Mouse (Mus musculus) lung, postnatal 36 days (tissue): Measurements from ENCODE around the gene Arhgap31.
"Not testable (repeated sequence)": the region's sequence is repeated elsewhere in the genome, so short reads cannot be mapped to it uniquely, and the experiment has no call there.

Experiments used
- DNase-seq: peaks from one replicate; pipeline ENCODE4 v3.0.0; 2022; ENCODE audit warnings: mixed read lengths

The Arhgap31 gene

DNA sequence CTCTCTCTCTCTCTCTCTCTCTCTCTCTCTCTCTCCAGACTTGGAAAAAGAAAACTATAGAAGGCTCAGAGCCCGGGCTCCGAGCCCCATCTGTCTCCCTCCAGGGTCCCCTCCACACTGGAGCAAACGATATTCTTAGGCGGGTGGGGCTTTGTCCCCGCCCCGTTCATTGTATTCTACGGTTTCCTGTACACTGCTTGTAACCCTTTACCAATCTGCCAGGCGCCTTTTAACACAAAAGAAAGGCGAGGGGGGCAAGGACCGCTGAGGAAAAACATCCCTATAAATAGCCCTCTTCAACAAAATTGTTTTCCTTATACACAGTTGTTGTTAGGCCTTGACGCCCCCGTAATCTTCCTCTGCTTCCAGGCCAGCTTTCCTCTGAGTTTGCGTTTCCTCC lies 11.9 kb upstream of the Arhgap31 start:
- peak; percentile 76 for DNase-seq

DNA sequence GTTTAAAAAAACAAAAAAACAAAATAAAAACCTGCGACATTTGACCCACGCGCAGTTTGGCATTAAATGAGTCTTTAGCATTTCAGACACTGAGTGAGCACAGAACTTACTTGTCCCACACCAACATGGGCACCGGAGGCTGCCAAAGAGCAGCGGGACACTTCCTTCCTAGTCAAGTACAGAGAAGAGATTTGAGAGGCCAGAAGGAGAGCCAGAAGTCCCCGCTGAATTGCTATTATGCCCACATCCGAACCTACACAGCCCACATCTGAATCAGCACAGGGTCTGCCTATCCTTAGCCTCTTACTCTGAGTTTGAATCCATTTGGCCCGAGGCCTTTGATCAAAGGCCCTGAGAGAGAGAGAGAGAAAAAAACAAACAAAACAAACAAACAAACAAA lies 11.2 kb upstream of the Arhgap31 start:
- no peak for DNase-seq

DNA sequence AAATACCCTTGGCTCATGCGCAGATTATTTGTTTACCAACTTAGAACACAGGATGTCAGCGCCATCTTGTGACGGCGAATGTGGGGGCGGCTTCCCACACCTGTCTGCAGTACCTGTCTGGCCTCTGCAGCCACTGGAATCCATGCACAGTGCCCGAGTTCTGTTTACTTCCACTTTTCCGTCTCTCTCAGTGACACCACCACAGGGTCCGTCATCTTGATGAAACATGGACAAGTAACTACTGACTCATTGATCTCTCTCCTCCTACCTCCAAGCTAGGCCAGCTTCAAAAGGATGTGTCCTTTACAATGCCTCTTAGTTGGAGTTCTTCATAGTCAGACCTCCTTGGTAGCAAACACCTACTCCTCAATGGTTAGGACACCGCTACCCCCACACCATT lies 8.3 kb upstream of the Arhgap31 start:
- DNase-seq = no peak

- DNase-seq = not testable (repeated sequence)
Measured at GRCm38 (mm10) chr16:38714259-38714526, 1.1 kb upstream of the Arhgap31 start.

GRCm38 (mm10) chr16:38713404-38714258 lies 557 bp upstream of the Arhgap31 start:
- no peak for DNase-seq

GRCm38 (mm10) chr16:38712105-38712504 lies 969 bp downstream of the Arhgap31 start:
- peak; percentile 52 for DNase-seq

DNA sequence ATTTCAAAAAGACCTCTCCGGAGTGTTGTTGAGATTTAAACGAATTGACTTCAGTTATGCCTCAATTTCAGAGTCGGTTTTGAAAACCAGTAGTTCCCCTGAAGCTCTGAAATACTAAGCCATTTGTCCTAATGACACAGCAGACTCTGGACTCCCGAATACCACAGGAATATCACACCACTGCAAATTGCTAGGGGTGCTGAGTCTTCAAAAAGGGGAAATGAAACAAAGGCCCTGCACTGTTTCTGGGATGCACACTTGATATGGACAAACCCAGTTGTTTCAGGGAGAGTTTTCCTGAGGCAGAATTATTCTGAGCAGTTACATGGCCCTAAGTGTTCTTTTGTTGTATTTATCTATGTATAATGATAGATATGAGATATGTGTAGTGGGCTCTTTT lies 1.8 kb downstream of the Arhgap31 start:
- DNase-seq = peak; percentile 57

GRCm38 (mm10) chr16:38708962-38709520 lies 4.0 kb downstream of the Arhgap31 start:
- DNase-seq = peak; percentile 47

DNA sequence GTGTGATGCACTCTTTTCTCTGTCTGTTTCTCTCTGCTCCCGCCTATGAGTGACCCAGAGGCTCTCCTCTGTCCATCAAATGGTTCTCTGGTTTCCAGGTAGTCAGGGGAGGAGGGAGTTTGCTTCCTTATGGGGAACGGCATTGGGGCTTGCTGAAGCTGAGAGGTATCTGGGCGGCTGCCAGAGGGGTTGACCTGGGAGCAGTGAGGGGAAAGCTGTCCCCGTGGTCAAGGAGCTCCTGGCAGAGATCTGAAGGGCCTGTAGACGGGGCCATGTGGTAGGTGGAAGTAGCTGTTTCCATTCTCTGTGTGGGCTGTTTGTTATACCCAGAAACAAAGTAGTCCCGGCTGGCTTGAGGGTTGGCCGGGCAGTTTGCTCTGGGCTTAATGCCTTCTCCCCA lies 6.3 kb downstream of the Arhgap31 start:
- DNase-seq = peak; percentile 90

- DNase-seq = peak; percentile 85
Measured at GRCm38 (mm10) chr16:38705531-38706281, 7.4 kb downstream of the Arhgap31 start.

DNA sequence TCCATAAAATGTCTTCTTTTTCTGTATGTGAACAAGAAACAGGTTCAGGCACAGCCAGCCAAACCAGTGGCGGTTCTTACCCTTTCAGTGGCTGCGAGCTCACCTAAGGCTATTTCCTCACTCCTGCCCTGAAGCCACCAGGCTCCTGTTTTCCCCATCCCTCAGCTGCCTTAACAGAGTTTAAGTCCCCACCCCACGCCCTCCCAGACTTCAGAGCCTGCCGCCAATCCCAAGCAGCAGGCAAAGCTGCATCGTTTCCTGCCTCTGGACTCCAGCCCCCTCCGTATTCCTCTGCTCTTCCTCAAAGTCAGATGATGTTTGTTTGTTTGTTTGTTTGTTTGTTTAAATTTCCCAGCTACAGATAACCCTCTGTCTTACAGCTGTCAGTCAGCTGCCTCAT lies 9.6 kb downstream of the Arhgap31 start:
- DNase-seq = no peak

GRCm38 (mm10) chr16:38702316-38702715 lies 10.8 kb downstream of the Arhgap31 start:
- DNase-seq = no peak

DNA sequence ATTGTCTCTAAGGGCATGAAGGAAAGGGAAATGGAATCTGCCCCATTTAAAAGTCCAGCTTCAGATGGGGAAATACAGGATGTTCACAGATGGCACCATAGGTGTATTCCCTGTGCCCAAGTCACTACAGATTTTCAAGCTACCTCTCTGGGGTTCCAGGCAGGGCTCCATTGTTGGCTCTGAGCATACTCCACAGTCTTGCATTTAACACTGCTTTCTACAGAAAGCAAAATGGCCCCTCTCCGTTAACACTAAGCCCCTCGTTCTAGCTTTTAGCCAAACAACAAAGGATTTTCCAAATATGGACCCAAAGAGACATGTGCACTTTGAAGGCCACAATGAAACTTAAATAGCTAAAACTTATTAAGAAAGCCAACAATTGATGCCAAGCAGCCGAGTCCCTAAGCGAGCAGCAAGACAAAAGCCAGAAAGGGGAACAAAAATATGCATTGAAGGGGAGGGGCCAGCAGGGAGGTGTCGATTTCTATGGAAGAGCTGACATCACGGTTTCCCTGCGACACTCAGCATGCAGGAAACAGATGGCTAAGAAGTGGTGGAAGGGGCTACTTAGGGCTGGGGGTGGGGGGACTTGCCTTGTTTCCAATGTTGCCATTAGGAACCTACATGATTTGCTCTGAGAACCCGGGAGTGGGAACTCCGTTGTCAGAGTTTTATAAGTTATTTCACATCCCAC lies 11.4 kb downstream of the Arhgap31 start:
- peak; percentile 35 for DNase-seq

GRCm38 (mm10) chr16:38700392-38701162 lies 12.5 kb downstream of the Arhgap31 start:
- DNase-seq = peak; percentile 61

- no peak for DNase-seq
Measured at GRCm38 (mm10) chr16:38697611-38698010, 15.5 kb downstream of the Arhgap31 start.

DNA sequence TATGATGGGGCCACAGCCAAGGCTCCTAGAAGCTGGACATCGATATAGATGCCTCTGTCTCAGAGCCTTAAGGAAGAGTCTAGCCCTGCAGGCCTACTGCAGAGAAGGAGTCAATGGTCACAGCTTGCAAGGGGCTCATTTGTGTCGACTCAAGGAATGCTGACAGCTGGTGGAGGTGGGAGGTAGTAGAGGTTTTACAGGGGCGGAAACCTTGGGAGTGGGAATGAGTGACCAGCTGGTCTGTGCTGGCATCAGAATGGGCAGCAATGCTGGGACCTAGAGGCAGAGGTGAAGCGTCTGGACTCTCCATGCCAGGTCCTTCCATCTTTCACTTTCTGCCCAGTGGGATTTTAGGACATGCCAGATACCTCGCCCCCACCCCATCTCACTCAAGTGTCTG lies 17.5 kb downstream of the Arhgap31 start:
- DNase-seq = no peak

GRCm38 (mm10) chr16:38694906-38695540 lies 18.1 kb downstream of the Arhgap31 start:
- DNase-seq = no peak

DNA sequence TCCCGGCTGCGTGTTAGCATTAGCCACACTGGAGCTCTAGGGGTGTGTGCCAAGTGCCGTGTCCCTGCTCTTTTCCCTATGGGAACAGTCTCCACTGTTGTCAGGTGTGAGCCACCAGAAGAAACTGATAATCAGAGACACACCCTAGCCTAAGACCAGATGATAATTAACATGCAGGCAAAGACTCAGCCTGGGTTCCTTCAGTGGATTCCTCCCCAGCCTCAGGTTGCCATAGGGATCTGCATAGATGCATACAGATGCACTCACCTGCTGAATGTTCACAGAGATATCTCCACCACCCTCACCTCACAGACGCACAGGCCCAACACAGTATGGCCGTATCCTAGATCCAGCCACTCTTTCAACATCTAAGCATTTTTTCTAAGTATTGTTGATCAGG lies 22.6 kb downstream of the Arhgap31 start:
- DNase-seq = no peak

DNA sequence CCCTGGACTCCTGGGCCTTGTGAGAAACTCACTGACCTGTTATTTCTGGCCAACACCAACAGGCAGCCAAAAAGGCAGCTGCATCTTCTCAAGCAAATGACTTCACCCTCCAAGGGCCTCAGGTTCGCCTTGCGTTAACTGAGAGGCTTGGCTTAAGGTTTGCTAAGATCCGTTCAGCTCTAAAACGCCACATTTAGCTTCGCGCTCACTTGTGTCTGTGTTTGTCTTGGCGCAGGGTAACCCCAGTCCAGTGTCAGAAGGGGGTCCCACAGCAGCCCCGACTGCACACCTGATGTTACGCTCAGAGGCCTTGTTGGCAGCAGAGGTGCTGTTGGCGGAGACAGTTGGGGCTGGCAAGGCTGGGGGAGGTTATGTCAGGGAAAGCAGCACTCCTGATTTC lies 23.3 kb downstream of the Arhgap31 start:
- no peak for DNase-seq

GRCm38 (mm10) chr16:38688531-38689264 lies 24.4 kb downstream of the Arhgap31 start:
- peak; percentile 67 for DNase-seq

DNA sequence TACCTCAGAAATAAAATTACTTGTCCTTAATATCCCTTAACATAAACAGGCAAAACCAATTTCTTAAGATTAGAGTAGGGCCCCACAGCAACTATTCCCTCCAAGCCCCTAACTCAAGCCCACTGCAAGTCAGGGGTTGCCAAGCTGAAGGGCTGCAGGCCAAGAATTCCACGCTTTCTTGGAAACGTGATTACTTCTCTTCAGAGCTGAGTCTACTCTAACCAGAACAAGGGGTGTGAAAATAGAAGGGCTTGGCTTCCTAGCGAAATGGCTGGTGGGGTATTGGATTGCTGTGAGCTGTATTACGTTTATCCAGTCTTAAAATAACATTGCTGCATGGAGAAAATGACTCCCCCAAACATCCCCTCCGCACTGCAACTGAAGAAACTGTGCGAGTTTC lies 25.4 kb downstream of the Arhgap31 start:
- DNase-seq = no peak
